Mouse (Mus musculus) testis, postnatal 10 days (tissue): Measurements from ENCODE around the gene Uri1.

ENCODE experiments used
- DNase-seq: peaks from one replicate; pipeline ENCODE4 v3.0.0; 2021; ENCODE audit warnings: low spot score

Uri1 gene

DNA sequence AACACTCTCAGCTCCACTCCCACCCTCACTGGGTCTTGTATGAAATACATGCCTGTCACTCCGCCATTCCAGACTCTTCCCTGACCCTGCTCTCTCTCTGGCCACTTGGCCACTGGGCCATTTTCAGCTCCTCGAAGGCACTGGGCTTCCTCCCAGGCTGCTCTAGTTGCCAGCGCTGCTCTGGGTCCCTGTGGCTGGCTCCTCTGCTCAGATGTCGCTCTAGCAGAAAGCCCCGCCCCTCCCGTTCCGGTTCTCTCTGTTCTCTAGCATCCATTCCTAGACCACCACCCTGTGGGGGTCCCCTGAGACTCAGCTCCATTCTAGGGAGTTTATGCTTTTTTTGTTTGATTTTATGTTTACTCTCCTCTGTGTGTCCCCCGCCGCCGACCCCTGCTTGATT lies 104.4 kb downstream of the Uri1 start:
- DNase-seq, result no peak

DNA sequence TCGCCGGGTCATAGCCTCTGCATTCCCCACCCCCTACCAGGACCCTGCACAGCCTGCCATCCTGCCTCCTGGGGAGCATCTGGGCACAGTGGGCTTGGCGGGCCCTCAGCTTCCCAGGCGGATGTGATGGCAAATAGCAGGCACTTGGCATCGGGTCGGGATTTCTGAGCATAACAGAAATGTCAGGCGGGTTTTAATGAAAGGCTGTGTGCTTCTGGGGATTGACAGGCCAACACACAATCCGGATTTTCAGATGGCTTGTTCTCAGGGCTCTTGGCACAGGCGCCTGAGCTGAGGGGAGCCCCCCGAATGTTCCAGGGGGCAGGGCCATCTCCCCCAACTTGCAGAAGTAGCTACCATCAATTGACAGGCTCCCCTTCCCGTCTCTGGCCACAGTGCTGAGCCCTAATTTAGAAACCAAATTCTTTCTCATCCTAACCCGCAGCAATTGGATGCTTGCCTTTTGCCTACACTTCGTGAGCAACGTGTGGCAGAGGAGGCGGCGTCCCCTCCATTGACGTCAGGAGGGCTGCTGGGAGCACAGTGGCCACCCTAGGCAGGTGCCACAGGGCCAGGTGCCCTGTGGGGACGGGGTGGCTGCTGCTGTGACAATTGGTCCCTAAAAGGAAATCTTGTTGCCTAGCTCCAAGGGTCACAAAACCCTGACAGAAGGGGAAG lies 106.5 kb downstream of the Uri1 start:
- DNase-seq, result no peak

DNA sequence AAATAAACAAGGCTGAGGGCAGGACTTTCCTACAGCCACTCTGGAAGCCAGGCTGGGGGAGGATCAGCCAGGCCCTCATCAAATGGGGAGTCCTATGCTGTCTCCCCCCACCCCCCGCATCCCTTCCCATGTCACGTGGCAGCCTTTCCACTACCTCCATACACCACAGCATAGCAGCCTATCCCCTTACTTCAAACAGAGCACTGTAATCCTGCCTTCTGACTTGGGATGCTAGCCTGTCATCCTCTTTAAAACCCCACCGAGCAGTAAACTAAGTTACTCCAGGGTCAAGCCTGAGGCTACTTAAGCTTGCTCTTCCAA lies 111.6 kb downstream of the Uri1 start:
- DNase-seq, result no peak

- DNase-seq, result no peak
Measured at GRCm38 (mm10) chr7:37911114-37911801, 112.1 kb downstream of the Uri1 start.

DNA sequence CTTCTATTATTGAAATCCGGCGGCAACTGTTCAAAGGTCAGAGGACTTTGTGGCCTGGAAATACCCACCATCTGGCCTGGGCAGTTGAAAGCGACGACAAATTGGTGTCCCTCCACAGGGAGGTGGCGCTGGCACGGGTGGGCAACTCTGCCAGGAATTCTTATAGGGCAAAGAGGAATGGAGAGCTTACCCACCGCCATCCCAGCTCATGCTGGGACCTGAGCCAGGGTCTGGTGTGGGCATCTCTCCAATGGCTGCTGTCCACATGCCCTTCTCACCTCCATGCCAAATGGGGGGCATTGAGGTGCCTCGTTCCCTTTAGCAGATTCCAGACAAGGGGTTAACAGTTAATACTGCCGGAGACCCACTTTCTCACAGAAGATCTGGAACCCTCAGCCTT lies 113.2 kb downstream of the Uri1 start:
- DNase-seq, result no peak
